9 mouse cellular contexts compared by ENCODE assay signal in genomic region chr17:26439001-26439400, GRCm38 (mm10). TPM values are rescaled to one million over a fixed set of nuclear protein-coding genes. Genes with fewer than 3 reads are reported as not detected.
DNase-seq lines count a peak whose midpoint lies in the region; ATAC-seq and TF ChIP-seq lines count a peak whose summit lies in the region.
"Had no signal": no experiment of that assay in that cellular context is flagged by ENCODE, and none has a peak within 500 bp of the region (broad histone marks: within the 10 kb centered on the region; RNA-seq: fewer than 3 reads in every experiment).

No protein-coding gene starts in this region.

- peak overlapping the region; percentile 30 for H3K4me3 ChIP-seq in kidney, embryonic 14.5 days (ENCODE audit: low read length)
- H3K4me3 ChIP-seq in embryonic facial prominence, embryonic 13.5 days, result peak overlapping the region; percentile 44
- H3K4me3 ChIP-seq in hindbrain, postnatal 0 days (ENCODE audit: low read length), result peak overlapping the region; percentile 27
- H3K4me3 ChIP-seq in midbrain, embryonic 16.5 days (ENCODE audit: low read depth, low read length), result peak overlapping the region; percentile 27

- H3K27me3 ChIP-seq in kidney, embryonic 14.5 days (ENCODE audit: control insufficient read depth, insufficient read depth, low read length), result peaks cover 16% of the 10 kb centered on the region
- peaks cover 59% of the 10 kb centered on the region for H3K27me3 ChIP-seq in embryonic facial prominence, embryonic 13.5 days
- H3K27me3 ChIP-seq in hindbrain, postnatal 0 days (ENCODE audit: insufficient read depth, low read length), result no peaks in the 10 kb centered on the region
- H3K27me3 ChIP-seq in midbrain, embryonic 16.5 days (ENCODE audit: control insufficient read depth, insufficient read depth, low read depth, low read length), result peaks cover 18% of the 10 kb centered on the region

- 0 out of 2 replicates have a peak, but pooled peaks cover 4% of the 10 kb centered on the region for H3K4me1 ChIP-seq in kidney, embryonic 14.5 days (ENCODE audit: control insufficient read depth, insufficient read depth, low read length)
- peaks cover 5% of the 10 kb centered on the region for H3K4me1 ChIP-seq in embryonic facial prominence, embryonic 13.5 days
- H3K4me1 ChIP-seq in hindbrain, postnatal 0 days (ENCODE audit: insufficient read depth, low read length), result peaks cover 3% of the 10 kb centered on the region; the same call in 1 of the 2 replicates
- H3K4me1 ChIP-seq in midbrain, embryonic 16.5 days (ENCODE audit: control insufficient read depth, insufficient read depth, low read length), result 0 out of 2 replicates have a peak, but pooled peaks cover 2% of the 10 kb centered on the region

- 12% methylated on average over 52 of the region's 52 CpGs for WGBS in kidney, embryonic 14.5 days
- 7% methylated on average over 45 of the region's 52 CpGs for WGBS in embryonic facial prominence, embryonic 13.5 days
- 22% methylated on average over 52 of the region's 52 CpGs for WGBS in hindbrain, postnatal 0 days
- WGBS in midbrain, embryonic 16.5 days, result 9% methylated on average over 51 of the region's 52 CpGs

- no peak for DNase-seq in kidney, adult 18-20 months
- DNase-seq in hindbrain, postnatal 0 days (ENCODE audit: low spot score), result no peak
- no peak for DNase-seq in right cerebral cortex, adult 18-20 months
- DNase-seq in right cerebral cortex, postnatal 14 days, result no peak
- no peak for DNase-seq in ovary, postnatal 14 days (ENCODE audit: low spot score)
- DNase-seq: kidney, adult 11 months had no signal

- peaks cover 7% of the 10 kb centered on the region; the same call in 1 of the 2 replicates for H3K36me3 ChIP-seq in kidney, embryonic 14.5 days (ENCODE audit: control insufficient read depth, insufficient read depth, low read length)
- H3K36me3 ChIP-seq in embryonic facial prominence, embryonic 13.5 days, result peaks cover 13% of the 10 kb centered on the region; the same call in 1 of the 2 replicates
- peaks cover 16% of the 10 kb centered on the region for H3K36me3 ChIP-seq in hindbrain, postnatal 0 days (ENCODE audit: insufficient read depth, low read length)
- H3K36me3 ChIP-seq in midbrain, embryonic 16.5 days (ENCODE audit: control insufficient read depth, insufficient read depth, low read length), result peaks cover 4% of the 10 kb centered on the region; the same call in 1 of the 2 replicates

- no peak for TF ChIP-seq CTCF in hindbrain, postnatal 0 days (IDR thresholded peaks at IDR 0.05; ENCODE audit: low read depth)

- 0 out of 2 replicates have a peak, but pooled peaks cover 3% of the 10 kb centered on the region for H3K9me3 ChIP-seq in kidney, embryonic 14.5 days (ENCODE audit: control insufficient read depth, low read length)
- no peaks in the 10 kb centered on the region for H3K9me3 ChIP-seq in embryonic facial prominence, embryonic 13.5 days
- H3K9me3 ChIP-seq in hindbrain, postnatal 0 days (ENCODE audit: low read length), result no peaks in the 10 kb centered on the region
- H3K9me3 ChIP-seq in midbrain, embryonic 16.5 days (replicated peaks; ENCODE audit: control insufficient read depth, low read length, poor library complexity, severe bottlenecking), result no peaks in the 10 kb centered on the region

- no peak overlapping the region for H3K27ac ChIP-seq in kidney, embryonic 14.5 days (ENCODE audit: low read depth, low read length)
- H3K27ac ChIP-seq in embryonic facial prominence, embryonic 13.5 days, result no peak overlapping the region
- H3K27ac ChIP-seq in hindbrain, postnatal 0 days, result no peak overlapping the region
- no peak overlapping the region for H3K27ac ChIP-seq in midbrain, embryonic 16.5 days (ENCODE audit: low read length)

- ATAC-seq in kidney, embryonic 14.5 days (ENCODE audit: low FRiP score, low TSS enrichment), result no peak
- ATAC-seq in embryonic facial prominence, embryonic 13.5 days (ENCODE audit: insufficient number of reproducible peaks, insufficient read depth, low FRiP score, low TSS enrichment, low read depth), result no peak
- ATAC-seq in hindbrain, postnatal 0 days, result no peak
- no peak for ATAC-seq in midbrain, embryonic 16.5 days

- H3K9ac ChIP-seq in kidney, embryonic 14.5 days (ENCODE audit: low read depth, low read length), result peak overlapping the region; percentile 53
- peak overlapping the region; percentile 70 for H3K9ac ChIP-seq in embryonic facial prominence, embryonic 13.5 days
- H3K9ac ChIP-seq in hindbrain, postnatal 0 days (replicated peaks; ENCODE audit: low read length), result 0 out of 2 replicates have a peak overlapping the region, but pooled peaks have one; percentile 21
- peak overlapping the region; percentile 59 for H3K9ac ChIP-seq in midbrain, embryonic 16.5 days (ENCODE audit: low read depth, low read length)

- peak overlapping the region; percentile 55 for H3K4me2 ChIP-seq in kidney, embryonic 14.5 days (replicated peaks; ENCODE audit: low read depth, low read length)
- peak overlapping the region; percentile 69 for H3K4me2 ChIP-seq in embryonic facial prominence, embryonic 13.5 days
- peak overlapping the region; percentile 43 for H3K4me2 ChIP-seq in hindbrain, postnatal 0 days (ENCODE audit: low read depth, low read length)
- H3K4me2 ChIP-seq in midbrain, embryonic 16.5 days (ENCODE audit: low read length), result peak overlapping the region; percentile 49

RNA-seq across cellular contexts. Expression of gene Neurl1b, which starts 24.4 kb away (rescaled TPM):
- polyA plus RNA-seq in kidney, embryonic 14.5 days (2014; fragmentation: Nextera tagmentation; extraction: Ambion mirVana), result 1.6 and 2.9 TPM in 2 replicates
- 0.67 and 0.89 TPM in 2 replicates for polyA plus RNA-seq in embryonic facial prominence, embryonic 13.5 days (2015; fragmentation: Nextera tagmentation; extraction: Ambion mirVana)
- total RNA-seq in hindbrain, postnatal 0 days (2014; rRNA removed), result 60.4 and 67.5 TPM in 2 replicates
- 1.7 and 2.1 TPM in 2 replicates for polyA plus RNA-seq in hindbrain, postnatal 0 days (2015; fragmentation: Nextera tagmentation; extraction: Ambion mirVana)
- 2.0 and 2.3 TPM in 2 replicates for polyA plus RNA-seq in midbrain, embryonic 16.5 days (2015; fragmentation: Nextera tagmentation; extraction: Ambion mirVana)
